ENCODE assay signal across 27 mouse cellular contexts in the genomic region with DNA sequence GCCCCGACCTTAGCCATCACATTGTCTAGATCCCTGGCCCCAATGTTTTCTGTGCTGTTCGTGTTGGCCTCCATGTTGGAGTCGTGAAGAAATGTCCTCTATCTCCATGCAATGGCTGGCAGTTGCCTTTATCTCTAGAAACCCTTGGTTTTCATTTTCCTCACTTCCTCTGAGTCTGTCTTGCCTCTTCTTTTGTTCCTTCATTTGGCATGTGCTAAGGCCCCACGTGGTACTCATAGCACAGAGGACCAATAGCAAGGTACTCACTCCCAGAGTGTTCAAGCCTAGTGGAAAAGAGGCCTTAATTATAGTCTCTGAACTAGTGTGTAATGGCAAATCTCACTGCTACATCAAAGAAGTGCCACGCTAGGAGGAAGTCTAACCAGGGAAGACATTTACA.
A peak's percentile ranks its signal among the peaks of the same experiment; 100 is the strongest.
DNase-seq lines count a peak whose midpoint lies in the region; ATAC-seq and TF ChIP-seq lines count a peak whose summit lies in the region.
"Had no signal": no experiment of that assay in that cellular context is flagged by ENCODE, and none has a peak within 500 bp of the region (broad histone marks: within the 10 kb centered on the region; RNA-seq: fewer than 3 reads in every experiment).

No protein-coding gene starts in this region.

- H3K4me2 ChIP-seq in hindbrain, embryonic 14.5 days (replicated peaks), result no peak overlapping the region
- H3K4me2 ChIP-seq in midbrain, embryonic 11.5 days, result no peak overlapping the region
- H3K4me2 ChIP-seq: embryonic facial prominence, embryonic 13.5 days; embryonic facial prominence, embryonic 15.5 days; forebrain, embryonic 12.5 days had no signal

- peaks cover 100% of the 10 kb centered on the region for H3K27me3 ChIP-seq in hindbrain, embryonic 10.5 days (ENCODE audit: insufficient read depth, poor library complexity, severe bottlenecking)
- peaks cover 96% of the 10 kb centered on the region for H3K27me3 ChIP-seq in hindbrain, embryonic 14.5 days (ENCODE audit: control insufficient read depth, insufficient read depth, low read length)
- peaks cover 96% of the 10 kb centered on the region for H3K27me3 ChIP-seq in midbrain, embryonic 10.5 days (ENCODE audit: low read depth, poor library complexity, severe bottlenecking)
- peaks cover 57% of the 10 kb centered on the region for H3K27me3 ChIP-seq in midbrain, embryonic 11.5 days (ENCODE audit: control insufficient read depth, insufficient read depth, low read length)
- H3K27me3 ChIP-seq: CH12.LX had no signal

- H3K9me3 ChIP-seq in hindbrain, embryonic 10.5 days, result no peaks in the 10 kb centered on the region
- H3K9me3 ChIP-seq in hindbrain, embryonic 14.5 days (ENCODE audit: control insufficient read depth, low read length), result no peaks in the 10 kb centered on the region
- H3K9me3 ChIP-seq in midbrain, embryonic 10.5 days (replicated peaks), result no peaks in the 10 kb centered on the region
- H3K9me3 ChIP-seq in midbrain, embryonic 11.5 days (ENCODE audit: control insufficient read depth, low read length), result no peaks in the 10 kb centered on the region
- H3K9me3 ChIP-seq: embryonic facial prominence, embryonic 13.5 days; embryonic facial prominence, embryonic 15.5 days; forebrain, embryonic 10.5 days; forebrain, embryonic 12.5 days; G1E had no signal

- H3K27ac ChIP-seq in hindbrain, embryonic 10.5 days, result peak overlapping the region; percentile 83; the same call in 1 of the 2 replicates
- H3K27ac ChIP-seq in hindbrain, embryonic 14.5 days, result no peak overlapping the region
- H3K27ac ChIP-seq in midbrain, embryonic 10.5 days (replicated peaks), result peak overlapping the region; percentile 84; the same call in 1 of the 2 replicates
- no peak overlapping the region for H3K27ac ChIP-seq in midbrain, embryonic 11.5 days (ENCODE audit: low read depth, low read length)
- no peak overlapping the region for H3K27ac ChIP-seq in left cerebral cortex, adult 2 months
- H3K27ac ChIP-seq: embryonic facial prominence, embryonic 13.5 days; embryonic facial prominence, embryonic 15.5 days; forebrain, embryonic 10.5 days; forebrain, embryonic 12.5 days had no signal

- H3K4me1 ChIP-seq in hindbrain, embryonic 10.5 days (replicated peaks), result peaks cover 76% of the 10 kb centered on the region
- peaks cover 22% of the 10 kb centered on the region for H3K4me1 ChIP-seq in hindbrain, embryonic 14.5 days (replicated peaks; ENCODE audit: control insufficient read depth, insufficient read depth, low read length)
- peaks cover 83% of the 10 kb centered on the region for H3K4me1 ChIP-seq in midbrain, embryonic 10.5 days
- peaks cover 59% of the 10 kb centered on the region for H3K4me1 ChIP-seq in midbrain, embryonic 11.5 days (ENCODE audit: control insufficient read depth, insufficient read depth, low read length)

- no peak overlapping the region for H3K9ac ChIP-seq in hindbrain, embryonic 14.5 days
- no peak overlapping the region for H3K9ac ChIP-seq in midbrain, embryonic 11.5 days (ENCODE audit: low read length)
- H3K9ac ChIP-seq: embryonic facial prominence, embryonic 13.5 days; embryonic facial prominence, embryonic 15.5 days; forebrain, embryonic 12.5 days had no signal

- no peak overlapping the region for H3K4me3 ChIP-seq in hindbrain, embryonic 10.5 days
- no peak overlapping the region for H3K4me3 ChIP-seq in hindbrain, embryonic 14.5 days (replicated peaks; ENCODE audit: low read length)
- H3K4me3 ChIP-seq in midbrain, embryonic 10.5 days, result no peak overlapping the region
- no peak overlapping the region for H3K4me3 ChIP-seq in midbrain, embryonic 11.5 days (ENCODE audit: low read depth, low read length)
- H3K4me3 ChIP-seq in left cerebral cortex, adult 2 months, result no peak overlapping the region
- H3K4me3 ChIP-seq: embryonic facial prominence, embryonic 13.5 days; embryonic facial prominence, embryonic 15.5 days; erythroblast, embryonic 14.5 days; forebrain, embryonic 10.5 days; forebrain, embryonic 12.5 days had no signal

- ATAC-seq in hindbrain, embryonic 14.5 days (ENCODE audit: low FRiP score), result no peak
- ATAC-seq in midbrain, embryonic 11.5 days (ENCODE audit: low FRiP score), result no peak
- peak; percentile 27 for ATAC-seq in megakaryocyte, adult 5-6 weeks (ENCODE audit: poor library complexity, severe bottlenecking)
- ATAC-seq: CD4-positive, CD25-positive, alpha-beta regulatory T cell, adult 4 months; forebrain, embryonic 14.5 days; forebrain, embryonic 16.5 days had no signal

- no peaks in the 10 kb centered on the region for H3K36me3 ChIP-seq in hindbrain, embryonic 10.5 days
- H3K36me3 ChIP-seq in hindbrain, embryonic 14.5 days (replicated peaks; ENCODE audit: control insufficient read depth, insufficient read depth), result no peaks in the 10 kb centered on the region
- no peaks in the 10 kb centered on the region for H3K36me3 ChIP-seq in midbrain, embryonic 10.5 days
- no peaks in the 10 kb centered on the region for H3K36me3 ChIP-seq in midbrain, embryonic 11.5 days (ENCODE audit: control insufficient read depth, insufficient read depth, low read length)
- H3K36me3 ChIP-seq: embryonic facial prominence, embryonic 13.5 days; embryonic facial prominence, embryonic 15.5 days; forebrain, embryonic 10.5 days; forebrain, embryonic 12.5 days; G1E had no signal

- 66% methylated on average over 5 of the region's 5 CpGs for WGBS in hindbrain, embryonic 10.5 days
- 56% methylated on average over 5 of the region's 5 CpGs for WGBS in hindbrain, embryonic 14.5 days
- WGBS in midbrain, embryonic 10.5 days, result 75% methylated on average over 5 of the region's 5 CpGs
- 78% methylated on average over 5 of the region's 5 CpGs for WGBS in midbrain, embryonic 11.5 days

- no peak for TF ChIP-seq CTCF in left cerebral cortex, adult 2 months (IDR thresholded peaks at IDR 0.05)

- intact Hi-C loops in left cerebral cortex, adult 2 months (cut with DNase I), result no loop called here

- DNase-seq in hindbrain, embryonic 10.5 days (ENCODE audit: low spot score), result no peak
- DNase-seq in hindbrain, embryonic 14.5 days (ENCODE audit: low spot score), result no peak
- DNase-seq in midbrain, embryonic 10.5 days (ENCODE audit: low spot score), result no peak
- no peak for DNase-seq in midbrain, embryonic 11.5 days (ENCODE audit: low spot score, missing footprints)
- DNase-seq in left cerebral cortex, adult 2 months (ENCODE audit: extremely low spot score in 1 of 2, low spot score in 2 of 2), result no peak
- DNase-seq: adrenal gland, adult 2 months; adrenal gland, postnatal 10 days; adrenal gland, postnatal 25 days; B cell, adult 2 months; cerebellum, adult 11 months; cerebellum, adult 18-20 months; cerebellum, adult 8-10 months; cerebellum, adult 9-11 months; cerebellum, postnatal 14 days; cerebellum, postnatal 36 days; embryo, embryonic 11 days had no signal

Comparison
In these comparisons a context has a peak if more than half of its experiments do, and no peak if none do; other contexts are left out.
1. H3K27ac ChIP-seq: peak in hindbrain, embryonic 10.5 days (single experiment) and midbrain, embryonic 10.5 days (single experiment); none in hindbrain, embryonic 14.5 days (single experiment), midbrain, embryonic 11.5 days (single experiment) and left cerebral cortex, adult 2 months (single experiment).